Comparison of ENCODE assay signal across 8 mouse cellular contexts in genomic region chr8:87662811-87663341, GRCm38 (mm10).
A peak's percentile ranks its signal among the peaks of the same experiment; 100 is the strongest.
DNase-seq lines count a peak whose midpoint lies in the region; ATAC-seq and TF ChIP-seq lines count a peak whose summit lies in the region.

No protein-coding gene starts in this region.

- H3K9me3 ChIP-seq in heart, embryonic 13.5 days = no peaks in the 10 kb centered on the region
- no peaks in the 10 kb centered on the region for H3K9me3 ChIP-seq in limb, embryonic 14.5 days (ENCODE audit: control insufficient read depth, low read length)

- H3K4me2 ChIP-seq in heart, embryonic 13.5 days = peak overlapping the region; percentile 77
- peak overlapping the region; percentile 41 for H3K4me2 ChIP-seq in limb, embryonic 14.5 days (replicated peaks; ENCODE audit: low read depth, low read length, severe bottlenecking)

- H3K36me3 ChIP-seq in heart, embryonic 13.5 days = no peaks in the 10 kb centered on the region
- no peaks in the 10 kb centered on the region for H3K36me3 ChIP-seq in limb, embryonic 14.5 days (ENCODE audit: control insufficient read depth, insufficient read depth, low read length)

- H3K9ac ChIP-seq in heart, embryonic 13.5 days = peak overlapping the region; percentile 66
- peak overlapping the region; percentile 32; the same call in 1 of the 2 replicates for H3K9ac ChIP-seq in limb, embryonic 14.5 days (ENCODE audit: low read depth, low read length, severe bottlenecking)

- H3K27ac ChIP-seq in heart, embryonic 13.5 days (replicated peaks) = no peak overlapping the region
- H3K27ac ChIP-seq in limb, embryonic 14.5 days (replicated peaks; ENCODE audit: low read depth, low read length) = no peak overlapping the region

- no peak for DNase-seq in cerebellum, adult 11 months
- peak; percentile 32 for DNase-seq in urinary bladder, postnatal 14 days (ENCODE audit: low spot score)
- DNase-seq in urinary bladder, adult 2 months (ENCODE audit: low spot score) = no peak
- no peak for DNase-seq in limb, embryonic 14.5 days (ENCODE audit: low spot score)
- peak; percentile 71 for DNase-seq in retina, postnatal 1 day
- no peak for DNase-seq in adrenal gland, postnatal 4 days (ENCODE audit: low spot score in 2 of 2)

- TF ChIP-seq POLR2A in limb, embryonic 14.5 days (IDR thresholded peaks at IDR 0.05; ENCODE audit: borderline replicate concordance, extremely low read depth, insufficient read depth, insufficient read length) = no peak

- peaks cover 68% of the 10 kb centered on the region for H3K27me3 ChIP-seq in heart, embryonic 13.5 days (replicated peaks)
- H3K27me3 ChIP-seq in limb, embryonic 14.5 days (ENCODE audit: control insufficient read depth, insufficient read depth, low read length) = peaks cover 12% of the 10 kb centered on the region

- peak; percentile 49 for ATAC-seq in cerebellum, adult (ENCODE audit: insufficient number of reproducible peaks, low FRiP score, low TSS enrichment)
- no peak for ATAC-seq in heart, embryonic 13.5 days (ENCODE audit: extremely low read depth, insufficient number of reproducible peaks, low FRiP score, low TSS enrichment)
- ATAC-seq in limb, embryonic 14.5 days (ENCODE audit: low FRiP score, low read depth) = peak; percentile 41; the same call in 1 of the 2 replicates

- 2% methylated on average over 25 of the region's 25 CpGs for WGBS in heart, embryonic 13.5 days
- WGBS in limb, embryonic 14.5 days = 5% methylated on average over 23 of the region's 25 CpGs

- peak overlapping the region; percentile 48 for H3K4me3 ChIP-seq in heart, embryonic 13.5 days
- peak overlapping the region; percentile 14 for H3K4me3 ChIP-seq in limb, embryonic 14.5 days (replicated peaks; ENCODE audit: low read length)

- H3K4me1 ChIP-seq in heart, embryonic 13.5 days = peaks cover 31% of the 10 kb centered on the region
- H3K4me1 ChIP-seq in limb, embryonic 14.5 days (ENCODE audit: control insufficient read depth, insufficient read depth, low read length) = peaks cover 30% of the 10 kb centered on the region

Comparison
In these comparisons a context has a peak if more than half of its experiments do, and no peak if none do; other contexts are left out.
1. DNase-seq: peak in urinary bladder, postnatal 14 days (single experiment) and retina, postnatal 1 day (single experiment); none in cerebellum, adult 11 months (single experiment), urinary bladder, adult 2 months (single experiment), limb, embryonic 14.5 days (single experiment) and adrenal gland, postnatal 4 days (0 of 2).